Mouse (Mus musculus) cerebellum, adult 9-11 months (tissue): Measurements from ENCODE around the gene Fam98c.
"Not testable (repeated sequence)": the region's sequence is repeated elsewhere in the genome, so short reads cannot be mapped to it uniquely, and the experiment has no call there.

ENCODE experiments used
- DNase-seq: peaks from one replicate; pipeline ENCODE4 v3.0.0; 2022

The Fam98c gene

GRCm38 (mm10) chr7:29155196-29155837 is 717 bp downstream of the Fam98c start:
- peak; percentile 94 for DNase-seq

- DNase-seq, result peak; percentile 51
Observed at GRCm38 (mm10) chr7:29154018-29154720, 1.9 kb downstream of the Fam98c start.

DNA sequence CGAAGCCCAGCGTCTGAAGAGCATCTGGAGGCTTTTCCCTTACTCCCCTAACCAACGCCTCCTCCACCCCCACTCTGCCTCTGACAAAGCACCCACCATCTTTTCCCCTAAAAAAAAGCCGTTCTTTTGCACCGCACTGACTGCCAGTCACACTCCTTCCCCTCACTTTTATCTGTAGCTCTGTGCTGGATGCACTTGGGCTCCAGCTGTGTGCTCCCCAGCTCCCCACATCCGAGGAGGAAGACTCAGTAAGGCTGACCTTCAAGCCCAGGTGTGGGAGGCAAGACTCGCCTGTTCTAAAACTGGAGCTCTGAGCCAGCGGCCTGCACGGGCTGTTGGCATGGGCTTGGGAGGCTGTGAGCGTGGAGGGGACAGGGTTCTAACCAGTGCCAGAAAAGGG is 4.5 kb downstream of the Fam98c start:
- no peak for DNase-seq

GRCm38 (mm10) chr7:29148771-29149170 is 7.3 kb downstream of the Fam98c start:
- no peak for DNase-seq

GRCm38 (mm10) chr7:29146625-29147367 is 9.2 kb downstream of the Fam98c start:
- no peak for DNase-seq

DNA sequence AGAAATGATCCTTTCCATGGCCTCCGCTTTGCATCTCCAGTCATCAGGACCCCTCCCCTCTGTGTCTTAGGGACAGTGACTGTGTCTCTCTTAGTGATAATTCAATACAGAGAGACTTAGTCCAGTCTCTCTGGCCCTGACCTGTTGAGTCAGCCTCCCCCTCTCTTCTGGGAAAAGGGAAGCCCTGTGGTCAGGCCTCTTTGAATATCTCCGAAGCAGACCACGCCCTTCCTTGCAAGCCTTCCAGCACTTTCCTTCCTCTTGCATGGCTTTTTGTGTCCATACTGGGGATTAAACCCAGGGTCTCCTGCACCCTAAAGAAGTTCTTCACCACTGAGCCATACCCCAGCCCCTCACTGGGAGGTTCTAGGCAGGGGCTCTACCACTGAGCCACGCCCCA is 12.0 kb downstream of the Fam98c start:
- DNase-seq, result no peak

- DNase-seq, result no peak
Observed at GRCm38 (mm10) chr7:29141416-29141815, 14.6 kb downstream of the Fam98c start.

GRCm38 (mm10) chr7:29139237-29139636 is 16.8 kb downstream of the Fam98c start:
- not testable (repeated sequence) for DNase-seq

GRCm38 (mm10) chr7:29137429-29137828 is 18.6 kb downstream of the Fam98c start:
- DNase-seq, result no peak

DNA sequence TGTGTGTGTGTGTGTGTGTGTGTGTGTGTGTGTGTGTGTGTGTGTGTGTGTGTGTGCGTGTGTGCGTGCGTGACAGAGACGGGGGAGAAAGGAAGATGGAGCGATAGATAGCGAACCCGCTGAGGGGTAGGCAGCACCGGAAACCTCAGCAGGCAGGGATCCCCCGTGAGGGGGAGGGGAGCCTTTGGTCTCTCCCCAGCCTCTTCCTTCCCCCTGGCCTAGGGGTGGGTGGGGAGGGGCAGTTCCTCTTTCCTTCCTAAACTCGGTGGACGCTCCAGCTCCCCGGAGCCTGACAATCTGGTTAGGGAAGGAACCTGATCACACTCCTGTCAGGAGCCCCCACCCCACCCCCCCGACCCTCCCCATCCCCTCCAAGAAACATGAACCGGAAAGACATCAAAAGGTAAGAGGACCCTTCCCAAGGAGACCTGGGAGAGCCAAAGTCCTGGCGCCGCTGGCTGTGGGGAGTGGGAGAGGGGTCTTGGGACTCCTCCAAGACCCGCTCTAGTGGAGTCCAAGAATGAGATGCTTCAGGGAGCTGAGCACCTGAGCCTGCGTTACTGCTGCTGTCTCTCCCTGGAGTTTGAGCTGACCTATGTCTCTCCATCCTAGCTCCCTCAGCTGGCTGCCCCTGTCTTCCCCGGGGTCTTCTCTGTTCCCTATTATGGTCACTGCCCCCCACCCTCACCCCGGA is 21.2 kb downstream of the Fam98c start, which contains the start of gene Rasgrp4:
Rasgrp4 (plus strand) TSS at position 159 of the 694 bp plus-strand sequence.
- no peak for DNase-seq

DNA sequence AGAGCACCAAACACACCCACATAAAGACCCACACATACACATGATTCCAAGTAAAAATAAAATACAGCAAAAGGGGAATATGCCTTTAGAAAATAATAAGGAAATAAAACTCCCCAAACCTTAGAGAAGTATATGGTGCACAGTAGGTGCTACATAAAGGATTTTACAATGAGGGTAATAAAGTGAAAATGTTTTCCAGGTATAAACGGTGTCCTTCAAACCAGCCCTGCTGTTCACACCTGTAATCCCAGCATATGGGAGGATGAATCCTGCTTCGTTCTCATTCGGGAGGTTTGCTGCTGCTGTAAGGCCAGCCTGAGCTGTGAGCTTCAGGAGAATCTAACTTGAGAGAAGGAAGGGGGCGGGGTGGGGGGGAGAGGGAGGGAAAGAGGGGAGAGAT is 21.8 kb downstream of the Fam98c start:
- no peak for DNase-seq

DNA sequence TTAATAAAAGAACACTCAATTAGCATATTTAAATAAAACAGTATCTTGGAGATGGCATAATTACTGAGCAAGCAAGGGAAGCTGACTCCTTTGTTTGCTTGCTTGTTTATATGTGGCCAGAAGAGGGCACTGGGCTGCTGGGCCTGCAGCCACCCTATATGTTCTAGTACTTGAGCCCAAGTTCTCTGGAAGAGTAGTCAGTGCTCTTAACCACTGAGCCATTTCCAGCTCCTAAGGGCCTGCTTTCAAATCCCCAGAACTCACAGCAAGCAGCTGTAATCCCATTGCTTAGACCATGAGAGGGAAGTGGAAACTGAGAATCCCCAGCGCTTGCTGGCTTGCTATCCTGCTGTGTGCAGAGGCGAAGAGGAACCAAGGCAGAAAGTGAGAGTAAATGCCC is 27.3 kb downstream of the Fam98c start:
- no peak for DNase-seq

DNA sequence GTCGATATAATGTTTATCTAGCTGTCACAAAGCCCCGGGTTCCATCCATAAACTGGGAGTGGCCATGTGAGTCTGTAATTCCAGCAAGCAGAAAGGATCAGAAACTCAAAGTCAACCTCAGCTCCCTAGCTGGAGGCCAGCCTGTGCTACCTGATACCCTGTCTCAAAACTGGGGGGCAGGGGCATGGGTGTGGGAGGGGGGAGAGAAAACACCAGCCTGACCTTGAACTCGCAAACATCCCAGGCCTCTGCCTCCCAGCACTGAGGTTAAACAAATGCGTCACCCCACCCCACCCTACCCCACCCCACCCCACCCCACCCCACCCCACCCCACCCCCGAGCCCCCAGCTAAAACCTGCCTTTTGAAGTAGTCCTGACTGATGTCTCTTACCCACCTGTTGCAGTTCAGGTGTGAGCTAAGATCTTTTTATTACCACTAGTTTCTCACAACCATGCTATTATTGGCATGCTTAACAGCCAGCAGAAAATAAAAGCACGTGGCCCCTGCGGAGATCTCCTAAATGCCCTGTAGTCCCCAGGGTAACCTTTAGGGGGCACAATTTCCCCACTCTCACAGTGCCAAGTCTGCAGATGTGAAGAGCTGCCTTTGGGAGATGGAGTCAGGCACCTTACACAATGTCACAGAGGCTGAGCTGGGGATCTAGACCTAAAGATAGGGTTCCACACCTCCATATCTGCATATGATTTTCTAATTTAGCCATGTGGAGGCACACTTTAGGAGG is 29.7 kb downstream of the Fam98c start:
- peak; percentile 14 for DNase-seq

- no peak for DNase-seq
Observed at GRCm38 (mm10) chr7:29124970-29125369, 31.1 kb downstream of the Fam98c start, which contains the start of gene Ryr1. TSS of gene Ryr1 (minus strand) at chr7:29125179.

DNA sequence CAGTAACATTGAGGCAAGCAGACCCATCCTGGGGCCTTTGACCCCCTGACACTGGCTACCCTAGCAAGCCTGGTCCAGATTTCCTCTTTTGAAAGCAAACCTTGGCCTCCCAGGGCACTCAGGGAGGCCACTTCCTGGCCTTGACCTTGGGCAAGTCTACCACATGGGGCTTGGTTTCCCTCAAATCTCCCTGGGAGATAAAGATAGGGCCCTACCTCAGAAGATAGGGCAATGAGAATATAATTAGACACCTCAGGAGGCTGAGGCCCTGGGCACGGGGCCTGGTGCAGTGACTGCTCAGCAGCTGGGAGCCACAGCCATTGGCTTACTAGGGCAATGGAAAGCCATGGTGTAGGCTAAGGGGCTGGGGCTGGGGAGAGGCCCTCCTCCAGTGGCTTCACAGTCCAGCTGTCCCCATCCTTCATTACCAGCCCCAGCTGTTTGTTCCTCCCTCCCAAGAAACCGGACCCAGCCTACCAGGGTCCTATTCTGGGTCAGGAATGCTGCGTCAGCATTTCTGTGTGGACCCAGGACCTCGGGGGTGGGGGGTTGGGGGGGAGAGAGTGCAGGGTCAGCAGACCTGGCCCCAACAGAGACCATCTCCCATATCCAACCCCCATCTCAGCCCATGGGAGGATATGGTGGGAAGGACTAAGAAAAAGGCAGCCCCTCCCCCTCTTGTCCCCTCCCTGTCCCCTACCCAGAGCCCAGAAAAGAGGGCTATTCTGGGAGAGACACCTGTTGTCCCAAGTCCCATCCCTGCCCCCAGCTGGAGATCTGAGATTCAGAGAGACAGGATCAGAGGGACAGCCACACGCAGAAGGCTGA is 32.3 kb downstream of the Fam98c start:
- DNase-seq, result no peak

- no peak for DNase-seq
Observed at GRCm38 (mm10) chr7:29122821-29123220, 33.2 kb downstream of the Fam98c start.

GRCm38 (mm10) chr7:29119526-29119925 is 36.5 kb downstream of the Fam98c start:
- no peak for DNase-seq

DNA sequence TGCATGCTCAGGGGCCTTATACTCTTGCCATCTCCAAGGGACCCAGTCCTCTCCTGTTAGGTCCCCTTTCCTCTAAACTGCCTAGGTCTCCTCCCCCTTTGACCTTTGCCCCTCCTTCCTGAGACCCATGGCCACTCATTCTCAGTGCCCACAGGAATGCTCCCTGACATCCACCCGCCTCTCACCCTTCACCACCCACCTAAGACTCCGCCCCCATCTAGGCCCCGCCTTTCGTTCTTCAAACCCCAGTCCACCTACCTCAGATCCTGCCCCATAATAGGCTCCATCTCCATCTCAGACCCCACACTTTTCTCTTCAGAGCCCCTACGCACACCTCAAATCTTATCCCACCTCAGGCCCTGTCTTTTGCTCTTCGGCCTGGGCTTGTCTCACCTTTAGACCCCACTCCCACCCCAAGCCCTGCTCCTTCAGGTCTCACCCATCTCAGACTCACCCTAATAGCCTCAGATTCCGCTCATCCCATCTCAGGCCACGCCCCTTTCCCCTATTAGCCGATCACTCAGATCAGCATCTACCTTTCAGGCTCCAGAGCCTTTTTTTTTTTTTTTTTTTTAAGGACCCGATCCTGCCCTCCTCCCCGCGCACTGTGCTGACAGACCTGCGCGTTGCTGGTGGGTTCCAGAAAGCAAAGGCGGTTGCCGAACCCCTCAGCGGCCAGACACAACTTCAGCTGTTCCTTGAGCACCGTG is 37.7 kb downstream of the Fam98c start:
- no peak for DNase-seq

- DNase-seq, result peak; percentile 14
Observed at GRCm38 (mm10) chr7:29108992-29109955, 46.8 kb downstream of the Fam98c start.
